Mouse (Mus musculus) macrophage (primary cell): ENCODE measurements around the gene C130032M10Rik. TPM values are rescaled to one million over a fixed set of nuclear protein-coding genes. Genes with fewer than 3 reads are reported as not detected.

ENCODE experiments used
- H3K27ac ChIP-seq: fragments of 350-480 bp; formaldehyde crosslinking; 2 replicates; pipeline ENCODE4 v1.9.0; 2021
- H3K36me3 ChIP-seq: fragments of 350-480 bp; formaldehyde crosslinking; 2 replicates; pipeline ENCODE4 v1.9.0; 2021; ENCODE audit errors: inconsistent target
- H3K4me3 ChIP-seq: fragments of 350-480 bp; formaldehyde crosslinking; 2 replicates; pipeline ENCODE4 v1.9.0; 2021; ENCODE audit errors: inconsistent target
- H3K79me2 ChIP-seq: fragments of 350-480 bp; formaldehyde crosslinking; 2 replicates; pipeline ENCODE4 v1.9.0; 2021; ENCODE audit errors: inconsistent target
- WGBS: methylation state at CpG from one replicate; pipeline ENCODE4 v1.1.7; 2026; ENCODE audit warnings: inconsistent platforms; ENCODE audit not compliant: missing documents; 5-methylcytosine and 5-hydroxymethylcytosine counted together
- polyA plus RNA-seq: library from polyadenylated mRNA; stranded (reverse); fragments of 250-400 nt; gene quantifications from 3 replicates; pipeline ENCODE4 v1.2.4, GENCODE M21; 2018; ENCODE audit warnings: inconsistent platforms

C130032M10Rik gene
- polyA plus RNA-seq, 1 experiment from 2014 or later = not detected

GRCm38 (mm10) chr9:114549117-114549516 is 33.6 kb downstream of the C130032M10Rik start:
- Histone ChIP-seq H3K4me3 (no peak overlapping the region), H3K27ac (no peak overlapping the region), H3K36me3 (no peaks in the 10 kb centered on the region), H3K79me2 (no peaks in the 10 kb centered on the region)
- 96% methylated on average over 5 of the region's 5 CpGs for WGBS

- WGBS = 88% methylated on average over 6 of the region's 6 CpGs
- H3K79me2 ChIP-seq = no peaks in the 10 kb centered on the region
- no peak overlapping the region for H3K4me3 ChIP-seq
- no peak overlapping the region for H3K27ac ChIP-seq
- H3K36me3 ChIP-seq = no peaks in the 10 kb centered on the region
Measured at GRCm38 (mm10) chr9:114550033-114550432, 34.5 kb downstream of the C130032M10Rik start.

DNA sequence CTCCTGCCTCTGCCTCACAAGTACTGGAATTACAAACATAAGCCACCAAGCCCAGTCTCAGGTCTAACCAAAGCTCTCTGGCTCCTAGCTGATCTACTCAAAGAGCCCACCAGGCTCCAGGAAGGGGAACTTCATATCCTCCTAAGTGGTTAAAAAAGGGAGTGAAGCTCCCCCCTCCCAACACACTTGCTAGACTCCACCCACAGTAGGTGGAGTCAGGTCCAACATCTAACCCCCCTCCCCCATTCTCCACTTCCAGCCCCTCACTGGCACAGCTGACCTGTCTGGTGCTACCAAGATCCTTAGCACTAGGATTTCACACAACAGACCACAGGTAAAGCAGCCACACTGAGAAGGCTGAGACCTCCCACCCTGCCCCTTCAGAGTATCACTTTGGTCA is 38.3 kb downstream of the C130032M10Rik start:
- Histone ChIP-seq H3K36me3 (no peaks in the 10 kb centered on the region), H3K27ac (no peak overlapping the region), H3K4me3 (no peak overlapping the region), H3K79me2 (no peaks in the 10 kb centered on the region)

GRCm38 (mm10) chr9:114554355-114554979 is 39.0 kb downstream of the C130032M10Rik start:
- 88% methylated on average over 5 of the region's 5 CpGs for WGBS
- Histone ChIP-seq H3K79me2 (no peaks in the 10 kb centered on the region), H3K27ac (no peak overlapping the region), H3K36me3 (no peaks in the 10 kb centered on the region), H3K4me3 (no peak overlapping the region)

DNA sequence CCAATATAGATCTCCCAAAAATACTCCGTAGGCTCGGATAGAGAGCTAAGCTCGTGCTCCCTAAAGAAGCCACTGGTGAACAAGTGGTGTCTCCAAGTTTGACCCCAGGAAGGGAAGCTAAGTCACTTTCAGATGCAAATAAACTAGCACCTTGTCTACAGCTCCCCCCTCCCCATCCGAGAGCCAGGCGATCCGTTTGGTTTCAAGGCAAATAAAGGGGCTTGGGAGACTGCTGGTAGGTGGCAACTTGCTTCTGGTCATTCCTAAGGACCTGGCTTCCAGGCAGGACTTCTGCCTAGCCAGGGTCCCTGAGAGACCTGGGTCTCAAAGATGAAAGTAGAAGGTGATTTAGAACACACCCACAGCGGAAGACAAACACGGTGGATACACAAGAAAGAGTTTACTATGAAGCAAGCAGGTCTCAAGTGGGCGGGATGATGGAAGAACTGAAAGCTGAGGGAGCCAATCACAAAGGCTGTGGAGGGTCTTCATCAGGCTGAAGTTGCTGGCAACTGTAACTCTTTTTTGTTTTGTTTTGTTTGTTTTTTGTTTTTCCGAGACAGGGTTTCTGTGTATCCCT is 40.9 kb downstream of the C130032M10Rik start:
- Histone ChIP-seq H3K27ac (no peak overlapping the region), H3K79me2 (no peaks in the 10 kb centered on the region), H3K4me3 (no peak overlapping the region), H3K36me3 (no peaks in the 10 kb centered on the region)
- 79% methylated on average over 10 of the region's 10 CpGs for WGBS

- no peaks in the 10 kb centered on the region for H3K36me3 ChIP-seq
- H3K27ac ChIP-seq = no peak overlapping the region
- H3K79me2 ChIP-seq = no peaks in the 10 kb centered on the region
- WGBS = 49% methylated on average over 7 of the region's 7 CpGs
- H3K4me3 ChIP-seq = no peak overlapping the region
Measured at GRCm38 (mm10) chr9:114557086-114557485, 41.6 kb downstream of the C130032M10Rik start.

DNA sequence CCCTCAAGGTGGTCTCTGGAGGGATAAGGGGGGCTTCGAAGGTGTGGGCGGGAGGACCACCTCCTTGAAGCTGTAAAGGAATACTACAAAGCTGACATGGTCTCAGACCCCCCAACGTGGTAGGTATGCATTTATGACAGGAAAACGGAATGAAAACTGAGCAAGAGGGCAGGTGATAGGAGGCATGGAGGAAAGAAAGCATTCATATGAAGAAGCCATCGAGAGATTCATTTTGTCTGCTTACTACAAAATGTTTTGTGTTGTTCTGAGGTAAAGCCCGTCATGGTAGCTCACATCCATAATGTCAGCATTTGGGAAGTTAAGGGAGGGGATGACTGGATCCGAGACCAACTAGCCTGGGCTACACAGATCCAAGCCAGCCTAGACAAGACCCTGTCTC is 44.6 kb downstream of the C130032M10Rik start:
- no peak overlapping the region for H3K27ac ChIP-seq
- WGBS = 31% methylated on average over 7 of the region's 7 CpGs
- H3K79me2 ChIP-seq = no peaks in the 10 kb centered on the region
- H3K36me3 ChIP-seq = no peaks in the 10 kb centered on the region
- no peak overlapping the region for H3K4me3 ChIP-seq

DNA sequence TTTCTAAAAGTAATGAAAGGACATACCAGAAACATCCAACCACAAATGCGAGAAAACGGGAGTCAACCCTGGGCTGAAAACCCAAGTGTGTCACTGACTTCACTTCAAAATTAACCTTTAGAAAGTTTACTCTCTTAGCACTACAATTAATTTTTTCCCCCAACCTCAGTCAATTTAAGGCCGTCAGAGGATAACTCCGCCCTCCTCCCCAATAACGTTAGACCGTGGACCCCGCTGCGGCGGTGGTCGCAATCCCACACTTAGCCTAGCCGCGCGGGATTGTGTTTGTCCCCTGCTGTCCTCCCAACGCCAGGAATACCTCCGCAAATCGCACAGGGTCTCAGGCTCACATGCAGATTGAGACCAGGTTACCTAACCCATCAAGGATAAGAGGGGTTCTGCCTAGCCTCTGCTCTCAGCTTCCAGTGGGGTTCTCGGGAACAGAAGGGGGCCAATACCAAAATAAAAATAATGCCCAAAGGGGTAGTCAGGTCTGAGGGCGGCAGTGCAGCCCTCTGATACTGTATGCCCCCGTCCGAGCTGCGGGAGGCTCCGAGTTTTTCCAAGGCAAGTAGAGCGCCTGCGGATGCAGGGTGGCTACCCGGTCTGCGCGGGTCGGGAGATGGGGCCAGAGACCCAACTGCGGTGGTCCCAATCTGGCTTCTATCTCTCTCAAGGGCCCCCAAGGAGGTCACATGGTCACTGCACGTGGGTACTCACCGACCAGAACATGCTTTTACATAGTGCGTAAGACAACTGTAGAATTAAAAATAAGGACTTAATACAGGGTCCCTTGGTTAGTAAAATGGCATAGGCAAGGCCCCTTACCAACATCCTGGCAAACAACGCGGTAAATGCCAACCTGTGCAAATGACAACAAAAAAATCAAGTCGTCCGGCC is 45.5 kb downstream of the C130032M10Rik start:
- no peak overlapping the region for H3K4me3 ChIP-seq
- no peak overlapping the region for H3K27ac ChIP-seq
- 7% methylated on average over 34 of the region's 36 CpGs for WGBS

DNA sequence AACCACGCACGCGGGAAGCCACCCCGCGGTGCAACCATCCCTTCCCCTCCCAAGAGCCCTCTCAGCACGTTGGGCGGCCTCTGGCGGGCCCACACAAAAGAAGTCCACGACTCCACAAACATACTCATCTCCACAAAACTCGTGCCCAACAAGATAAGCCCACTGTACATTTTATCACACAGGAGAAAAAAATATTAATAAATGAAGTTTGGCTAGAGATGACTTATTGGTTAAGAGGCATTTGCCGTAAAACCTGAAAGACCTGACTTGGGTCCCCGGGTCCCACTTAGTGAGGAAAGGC is 46.1 kb downstream of the C130032M10Rik start:
- 3% methylated on average over 12 of the region's 12 CpGs for WGBS
- H3K79me2 ChIP-seq = no peaks in the 10 kb centered on the region
- no peak overlapping the region for H3K27ac ChIP-seq
- no peak overlapping the region for H3K4me3 ChIP-seq
- no peaks in the 10 kb centered on the region for H3K36me3 ChIP-seq

More for the DNA sequence above, 45.5 kb downstream of the C130032M10Rik start:
- H3K36me3 ChIP-seq = no peaks in the 10 kb centered on the region
- H3K79me2 ChIP-seq = no peaks in the 10 kb centered on the region

DNA sequence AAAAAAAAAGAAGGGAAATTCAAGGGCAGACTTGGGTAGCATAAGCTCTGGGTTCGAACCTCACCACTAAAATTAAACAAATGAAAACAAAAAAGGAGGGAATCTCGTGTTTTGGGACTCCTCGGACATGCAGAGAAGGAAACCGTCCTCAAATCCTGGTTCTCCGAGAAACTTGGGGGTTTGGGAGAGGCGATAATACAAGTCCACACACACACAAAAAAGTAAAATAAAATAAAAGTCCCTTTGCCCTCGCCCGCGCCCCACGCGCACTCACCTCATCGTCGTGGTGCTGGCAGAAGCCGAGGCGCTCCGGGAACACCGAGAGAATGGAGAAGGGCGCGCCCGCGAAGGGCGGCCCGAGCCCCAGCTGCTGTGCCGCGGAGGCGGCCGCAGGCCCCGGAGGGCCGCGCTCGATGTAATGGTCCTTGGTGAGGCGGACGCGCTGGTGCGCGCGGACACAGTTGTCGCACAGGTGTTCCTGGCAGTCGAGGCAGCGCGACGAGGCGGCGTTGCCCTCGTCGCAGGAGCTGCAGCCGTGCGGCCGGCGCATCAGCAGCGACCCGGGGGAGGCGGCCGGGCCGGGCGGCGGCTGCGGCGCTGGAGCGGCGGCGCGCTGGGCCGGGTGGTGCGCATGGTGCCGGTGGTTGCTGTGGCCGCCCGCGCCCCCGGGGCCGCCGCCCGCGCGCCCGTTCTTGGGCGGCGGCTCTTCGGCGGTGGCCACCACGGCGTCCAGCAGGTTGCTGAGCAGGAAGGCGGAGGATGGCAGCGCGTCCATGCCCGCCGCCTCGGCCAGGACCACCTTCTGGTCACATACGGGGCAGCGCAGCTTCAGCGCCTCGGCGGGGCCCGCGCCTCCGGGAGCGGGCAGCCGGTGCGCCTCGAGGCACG is 46.8 kb downstream of the C130032M10Rik start:
- 2% methylated on average over 99 of the region's 101 CpGs for WGBS
- Histone ChIP-seq H3K4me3 (no peak overlapping the region), H3K27ac (no peak overlapping the region)

GRCm38 (mm10) chr9:114562919-114563751 is 47.6 kb downstream of the C130032M10Rik start:
- H3K36me3 ChIP-seq = no peaks in the 10 kb centered on the region
- H3K27ac ChIP-seq = no peak overlapping the region
- WGBS = 2% methylated on average over 117 of the region's 122 CpGs
- no peaks in the 10 kb centered on the region for H3K79me2 ChIP-seq
- no peak overlapping the region for H3K4me3 ChIP-seq

More for the DNA sequence above, 46.8 kb downstream of the C130032M10Rik start:
- Histone ChIP-seq H3K79me2 (no peaks in the 10 kb centered on the region), H3K36me3 (no peaks in the 10 kb centered on the region)

DNA sequence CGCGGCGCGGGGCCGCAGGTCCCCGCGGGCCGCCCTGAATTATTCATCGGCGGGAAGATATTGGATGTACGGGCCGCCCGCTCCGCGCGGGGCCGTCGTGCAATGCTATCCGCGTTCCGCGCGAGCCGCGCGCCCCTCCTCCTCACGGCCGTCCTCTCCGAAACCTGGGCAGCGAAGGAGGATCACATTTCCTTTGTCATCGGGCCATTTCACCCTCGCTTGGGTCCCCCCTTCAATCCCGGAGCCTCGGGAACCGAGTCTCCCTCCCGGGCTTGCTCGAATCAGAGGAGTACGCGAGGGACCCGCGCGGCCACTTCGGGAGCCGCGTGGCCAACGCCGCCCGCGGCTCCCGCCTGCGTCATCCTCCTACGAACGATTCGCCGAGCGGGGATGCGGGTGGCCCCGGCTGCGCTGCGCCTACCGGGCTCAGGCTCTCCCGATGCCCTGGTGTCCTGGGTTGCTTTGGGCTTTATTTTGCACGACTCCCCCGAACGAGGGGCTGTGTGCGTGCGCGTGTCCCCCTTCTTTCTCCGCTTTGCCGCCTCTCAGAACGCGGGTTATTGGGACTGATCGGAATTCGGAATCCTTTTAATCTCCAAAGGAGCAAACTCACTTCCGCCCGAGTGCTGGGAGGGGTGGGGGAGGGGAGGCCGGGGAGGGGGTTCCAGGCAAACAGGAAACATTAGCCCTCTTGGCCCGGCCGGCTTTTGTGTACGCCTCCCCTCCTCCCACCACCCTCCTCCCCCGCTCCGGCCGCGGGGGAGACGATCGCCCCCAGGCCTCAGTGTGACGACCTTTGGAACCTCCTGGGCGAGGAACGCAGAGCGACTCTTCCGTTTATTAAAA is 48.5 kb downstream of the C130032M10Rik start, which contains the start of gene Trim71:
Trim71 (minus strand) TSS at position 609 of the 846 bp plus-strand sequence.
- Histone ChIP-seq H3K4me3 (no peak within 1 kb of the TSS), H3K79me2 (no peaks in the 10 kb centered on the region), H3K27ac (no peak within 1 kb of the TSS), H3K36me3 (no peaks in the 10 kb centered on the region)
- WGBS = 1% methylated on average over 76 of the region's 91 CpGs

- Histone ChIP-seq H3K36me3 (no peaks in the 10 kb centered on the region), H3K4me3 (no peak overlapping the region), H3K79me2 (no peaks in the 10 kb centered on the region), H3K27ac (no peak overlapping the region)
- 10% methylated on average over 10 of the region's 10 CpGs for WGBS
Measured at GRCm38 (mm10) chr9:114564667-114565066, 49.2 kb downstream of the C130032M10Rik start.
